Mouse (Mus musculus) myocyte (in vitro differentiated cells): Measurements from ENCODE around the gene Gtf2ird2. TPM values are rescaled to one million over a fixed set of nuclear protein-coding genes. Genes with fewer than 3 reads are reported as not detected.

Source experiments
- H3K27me3 ChIP-seq: one replicate; pipeline ENCODE4 v1.6.1; 2011; ENCODE audit not compliant: control insufficient read depth, insufficient read depth, insufficient read length
- H3K36me3 ChIP-seq: one replicate; pipeline ENCODE4 v1.6.1; 2011; ENCODE audit not compliant: control insufficient read depth, insufficient read depth
- H3K4me2 ChIP-seq: one replicate; pipeline ENCODE4 v1.6.1; 2011; ENCODE audit warnings: low read depth, control low read depth
- H3K4me3 ChIP-seq: one replicate; pipeline ENCODE4 v1.5.1; 2011; ENCODE audit warnings: mild to moderate bottlenecking, control low read depth, moderate library complexity
- H3K79me2 ChIP-seq: one replicate; pipeline ENCODE4 v1.6.1; 2011; ENCODE audit not compliant: control insufficient read depth, insufficient read depth
- H3ac ChIP-seq: one replicate; pipeline ENCODE4 v1.6.1; 2011; ENCODE audit not compliant: control insufficient read depth, insufficient read length
- CEBPB ChIP-seq: IDR thresholded peaks from 2 replicates; pipeline ENCODE4 v1.6.1; 2011; ENCODE audit warnings: mild to moderate bottlenecking, moderate library complexity; ENCODE audit not compliant: poor library complexity, insufficient read depth, severe bottlenecking
- E2F4 ChIP-seq: IDR thresholded peaks from one replicate; pipeline ENCODE4 v1.6.1; 2011; ENCODE audit warnings: mild to moderate bottlenecking, control low read depth, moderate library complexity; ENCODE audit not compliant: insufficient read depth
- MAX ChIP-seq: IDR thresholded peaks from one replicate; pipeline ENCODE4 v1.6.1; 2011; ENCODE audit warnings: low read depth, mild to moderate bottlenecking, control low read depth
- MYOD1 ChIP-seq, 3 experiments: IDR thresholded peaks; one replicate each; pipeline ENCODE4 v1.6.1; 2011; ENCODE audit warnings: control low read depth in 2 of 3, low read depth in 2 of 3, mild to moderate bottlenecking in 2 of 3, moderate library complexity in 1 of 3; ENCODE audit not compliant: insufficient read length in 2 of 3, control insufficient read depth in 1 of 3
- MYOG ChIP-seq, 3 experiments: IDR thresholded peaks; one replicate each; pipeline ENCODE4 v1.6.1; 2011; ENCODE audit warnings: control low read depth in 2 of 3, low read depth in 2 of 3, mild to moderate bottlenecking in 2 of 3; ENCODE audit not compliant: insufficient read length in 2 of 3, control insufficient read depth in 1 of 3, insufficient read depth in 1 of 3
- POLR2A ChIP-seq: IDR thresholded peaks from one replicate; pipeline ENCODE4 v1.6.1; 2011; ENCODE audit warnings: low read depth, mild to moderate bottlenecking, control low read depth, moderate library complexity; ENCODE audit not compliant: insufficient read length
- POLR2AphosphoS2 ChIP-seq: IDR thresholded peaks from one replicate; pipeline ENCODE4 v1.6.1; 2011; ENCODE audit warnings: low read depth, control low read depth; ENCODE audit not compliant: insufficient read length
- REST ChIP-seq: IDR thresholded peaks from one replicate; pipeline ENCODE4 v1.6.1; 2011; ENCODE audit warnings: mild to moderate bottlenecking, control low read depth, moderate library complexity; ENCODE audit not compliant: insufficient read depth, insufficient read length
- SRF ChIP-seq: IDR thresholded peaks from one replicate; pipeline ENCODE4 v1.6.1; 2011; ENCODE audit warnings: low read depth; ENCODE audit not compliant: control insufficient read depth, insufficient read length
- TCF12 ChIP-seq: IDR thresholded peaks from one replicate; pipeline ENCODE4 v1.6.1; 2011; ENCODE audit warnings: mild to moderate bottlenecking, control low read depth; ENCODE audit not compliant: poor library complexity, insufficient read depth, severe bottlenecking
- TCF3 ChIP-seq: IDR thresholded peaks from one replicate; pipeline ENCODE4 v1.6.1; 2011; ENCODE audit warnings: low read depth, control low read depth; ENCODE audit not compliant: insufficient read length
- USF1 ChIP-seq: IDR thresholded peaks from one replicate; pipeline ENCODE4 v1.6.1; 2011; ENCODE audit warnings: low read depth, mild to moderate bottlenecking, control low read depth, moderate library complexity
- polyA plus RNA-seq: library from polyadenylated mRNA; unstranded; fragments of >200 nt; fragmentation: generic; extraction: Trizol; gene quantifications from one replicate; pipeline ENCODE4 v1.2.1, GENCODE M21; 2012; ENCODE audit warnings: missing spikeins

Gene Gtf2ird2
- polyA plus RNA-seq, 1 experiment, result 4.8 TPM

DNA sequence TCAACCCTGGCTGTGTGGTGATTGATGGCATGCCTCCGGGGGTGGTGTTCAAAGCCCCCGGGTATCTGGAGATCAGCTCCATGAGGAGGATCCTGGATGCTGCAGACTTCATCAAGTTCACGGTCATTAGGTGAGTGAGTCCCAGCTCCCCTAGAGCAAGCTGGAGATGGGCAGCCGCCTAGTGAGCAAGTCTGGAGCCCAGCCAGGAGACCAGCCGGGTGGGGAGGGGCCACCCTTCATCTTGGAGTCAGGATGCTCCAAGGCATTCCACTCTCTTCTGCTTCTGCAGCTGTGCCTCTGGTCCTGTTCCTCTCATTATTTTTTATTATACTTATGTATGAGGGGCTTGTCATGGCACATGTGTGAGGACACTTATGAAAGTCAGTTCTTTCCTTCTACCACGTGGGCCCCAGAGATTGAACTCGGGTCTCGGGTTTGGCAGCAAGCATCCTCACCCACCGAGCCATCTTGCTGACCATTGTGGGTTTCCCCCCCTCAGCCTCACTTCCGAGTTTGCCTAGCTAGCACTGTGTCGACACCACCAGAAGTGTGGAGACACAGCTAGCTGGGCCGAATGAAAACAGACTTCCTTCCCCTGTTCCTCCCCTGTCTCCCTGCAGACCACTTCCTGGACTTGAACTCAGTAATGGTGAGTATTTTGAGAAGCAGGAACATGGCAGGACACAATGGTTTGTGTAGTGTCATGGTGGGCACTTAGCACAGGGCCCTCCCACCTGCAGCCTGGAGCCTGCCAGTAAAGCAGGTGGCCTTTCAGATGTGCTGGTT lies 30.4 kb downstream of the Gtf2ird2 start:
- no peak overlapping the region for H3ac ChIP-seq
- no peak for TF ChIP-seq POLR2A
- no peak for TF ChIP-seq USF1
- TF ChIP-seq REST, result no peak
- no peak for TF ChIP-seq E2F4
- no peaks in the 10 kb centered on the region for H3K27me3 ChIP-seq
- no peaks in the 10 kb centered on the region for H3K36me3 ChIP-seq
- no peaks in the 10 kb centered on the region for H3K79me2 ChIP-seq
- H3K4me2 ChIP-seq, result no peak overlapping the region
- no peak overlapping the region for H3K4me3 ChIP-seq

GRCm38 (mm10) chr5:134217900-134218299 lies 34.1 kb downstream of the Gtf2ird2 start:
- Histone ChIP-seq H3K27me3 (no peaks in the 10 kb centered on the region), H3K4me3 (no peak overlapping the region), H3ac (no peak overlapping the region), H3K36me3 (no peaks in the 10 kb centered on the region), H3K79me2 (no peaks in the 10 kb centered on the region), H3K4me2 (no peak overlapping the region)
- TF ChIP-seq E2F4 (no peak), TCF12 (no peak), MYOD1 (IDR thresholded peaks at IDR 0.05; ENCODE audit: control insufficient read depth in 1 of 3, insufficient read length in 2 of 3, low read depth in 2 of 3) (no peak), MAX (no peak), SRF (no peak), POLR2AphosphoS2 (no peak)

DNA sequence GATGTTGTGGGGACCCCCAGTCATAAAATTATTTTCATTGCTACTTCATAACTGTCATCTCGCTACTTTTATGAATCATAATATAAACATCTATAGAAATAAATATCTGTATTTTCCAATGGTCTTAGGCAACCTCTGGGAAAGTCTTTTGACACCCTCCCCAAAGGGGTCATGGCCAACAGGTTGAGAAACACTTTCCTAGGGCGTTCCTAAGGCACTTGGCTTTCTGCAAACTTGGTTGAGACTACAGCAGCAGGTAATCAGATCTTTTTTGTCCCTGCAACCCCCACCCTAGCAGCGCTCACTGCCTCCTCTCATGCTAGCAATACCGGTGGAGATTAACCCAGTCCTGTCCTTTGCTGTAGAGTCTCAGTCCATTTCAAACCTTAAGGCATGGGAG lies 37.5 kb downstream of the Gtf2ird2 start:
- Histone ChIP-seq H3ac (no peak overlapping the region), H3K36me3 (no peaks in the 10 kb centered on the region), H3K4me2 (no peak overlapping the region), H3K27me3 (no peaks in the 10 kb centered on the region), H3K4me3 (no peak overlapping the region), H3K79me2 (no peaks in the 10 kb centered on the region)
- no peak for TF ChIP-seq E2F4
- TF ChIP-seq REST, result no peak
- no peak for TF ChIP-seq POLR2A
- TF ChIP-seq MYOD1 (IDR thresholded peaks at IDR 0.05; ENCODE audit: control insufficient read depth in 1 of 3, insufficient read length in 2 of 3, low read depth in 2 of 3), result no peak
- TF ChIP-seq SRF, result no peak
- TF ChIP-seq CEBPB, result no peak
- TF ChIP-seq TCF3, result no peak

DNA sequence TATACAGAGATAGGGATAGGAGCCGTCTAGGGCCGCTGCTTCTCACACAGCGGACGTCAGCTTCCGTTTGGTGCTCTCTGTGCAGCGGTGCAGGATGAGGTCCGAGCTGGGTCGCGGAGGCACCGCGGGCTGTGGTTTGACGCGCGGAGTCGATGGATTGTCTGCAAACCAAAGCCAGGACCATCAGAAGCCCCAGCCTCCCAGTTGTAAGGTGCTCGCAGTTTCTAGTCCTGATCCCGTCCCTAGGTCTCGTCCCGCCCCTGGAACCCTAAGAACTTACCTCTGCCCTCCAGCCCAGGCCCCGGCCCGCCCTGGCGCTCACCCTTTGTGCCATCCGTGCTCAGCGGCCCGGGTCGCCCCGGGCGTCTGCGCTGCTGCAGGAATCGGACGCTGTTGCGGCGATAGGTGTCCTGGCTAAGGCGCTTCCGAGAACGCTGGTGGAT lies 37.9 kb downstream of the Gtf2ird2 start:
- Histone ChIP-seq H3K4me2 (no peak overlapping the region), H3ac (no peak overlapping the region), H3K27me3 (no peaks in the 10 kb centered on the region), H3K36me3 (no peaks in the 10 kb centered on the region), H3K4me3 (no peak overlapping the region), H3K79me2 (no peaks in the 10 kb centered on the region)
- TF ChIP-seq MYOG (IDR thresholded peaks at IDR 0.05; ENCODE audit: control insufficient read depth in 1 of 3, insufficient read depth in 1 of 3, insufficient read length in 2 of 3, low read depth in 2 of 3), result no peak
- TF ChIP-seq TCF3, result no peak
- no peak for TF ChIP-seq USF1
- no peak for TF ChIP-seq TCF12
- no peak for TF ChIP-seq SRF
- TF ChIP-seq MYOD1 (IDR thresholded peaks at IDR 0.05; ENCODE audit: control insufficient read depth in 1 of 3, insufficient read length in 2 of 3, low read depth in 2 of 3), result no peak
- no peak for TF ChIP-seq CEBPB
- TF ChIP-seq POLR2A, result no peak
- TF ChIP-seq E2F4, result no peak
- no peak for TF ChIP-seq REST
- TF ChIP-seq MAX, result no peak
- TF ChIP-seq POLR2AphosphoS2, result no peak

- H3K79me2 ChIP-seq, result no peaks in the 10 kb centered on the region
- TF ChIP-seq MYOD1 (IDR thresholded peaks at IDR 0.05; ENCODE audit: control insufficient read depth in 1 of 3, insufficient read length in 2 of 3, low read depth in 2 of 3) (no peak), CEBPB (no peak)
- H3K27me3 ChIP-seq, result no peaks in the 10 kb centered on the region
- H3K36me3 ChIP-seq, result no peaks in the 10 kb centered on the region
- H3K4me3 ChIP-seq, result no peak overlapping the region
- H3K4me2 ChIP-seq, result no peak overlapping the region
- H3ac ChIP-seq, result no peak overlapping the region
Observed at GRCm38 (mm10) chr5:134225110-134225901, 41.5 kb downstream of the Gtf2ird2 start.
